Mouse (Mus musculus): ENCODE data around the gene Eps8. TPM values are rescaled to one million over a fixed set of nuclear protein-coding genes. Genes with fewer than 3 reads are reported as not detected.
A peak's percentile ranks its signal among the peaks of the same experiment; 100 is the strongest.

Eps8 gene
- polyA plus RNA-seq, 1 experiment from 2014 or later: 5.5 TPM

DNA sequence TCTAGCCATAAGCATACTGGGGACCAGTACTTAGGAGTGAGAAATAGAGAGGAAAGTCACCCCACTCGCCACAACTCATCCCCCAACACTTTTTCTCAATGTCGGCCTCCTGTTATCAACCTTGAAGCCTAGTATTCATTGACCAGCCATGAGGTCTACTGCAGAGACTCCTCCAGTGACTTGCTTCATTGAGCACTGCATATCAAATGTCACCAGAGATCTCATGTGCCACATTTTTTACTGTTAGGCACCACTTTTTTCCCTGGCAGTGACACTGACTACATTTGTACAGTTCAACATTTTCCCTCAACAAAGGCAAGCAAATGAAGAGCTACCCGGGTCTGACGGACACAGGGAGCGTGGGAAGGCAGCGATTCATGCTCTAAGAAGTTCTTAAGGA is 108.6 kb downstream of the Eps8 start:
- 79% methylated on average over 6 of the region's 6 CpGs for WGBS
- H3K27ac ChIP-seq (replicated peaks): no peak overlapping the region

DNA sequence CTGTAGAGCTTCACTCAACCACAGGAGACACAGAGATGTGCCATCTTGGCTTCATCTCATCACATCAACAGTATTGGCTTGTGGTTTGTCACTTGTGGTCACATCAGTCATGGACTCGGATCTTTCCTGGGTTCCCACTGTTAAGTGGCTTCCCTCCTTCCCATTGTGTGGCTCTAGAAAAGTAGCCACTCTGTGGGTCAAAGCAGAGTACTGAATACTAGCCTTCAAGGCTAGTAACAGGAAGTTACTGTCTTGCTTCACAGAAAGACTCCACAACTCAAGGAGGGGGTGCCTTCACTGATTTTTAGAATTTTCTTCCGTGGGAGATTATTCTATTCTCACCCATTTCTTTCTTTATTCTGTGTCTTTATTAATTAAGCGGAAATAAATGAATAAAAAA is 109.3 kb downstream of the Eps8 start:
- H3K4me3 ChIP-seq: no peak overlapping the region
- no peak for DNase-seq (ENCODE audit: low spot score)
- peaks cover 34% of the 10 kb centered on the region for H3K4me1 ChIP-seq
- WGBS: 88% methylated on average over 3 of the region's 3 CpGs
- peaks cover 8% of the 10 kb centered on the region; the same call in 1 of the 2 replicates for H3K9me3 ChIP-seq (replicated peaks)
- peaks cover 7% of the 10 kb centered on the region; the same call in 1 of the 2 replicates for H3K27me3 ChIP-seq (ENCODE audit: low read depth, poor library complexity, severe bottlenecking)
- H3K36me3 ChIP-seq: no peaks in the 10 kb centered on the region
- H3K27ac ChIP-seq (replicated peaks): no peak overlapping the region

More for the DNA sequence above, 108.6 kb downstream of the Eps8 start:
- no peaks in the 10 kb centered on the region for H3K36me3 ChIP-seq
- peaks cover 27% of the 10 kb centered on the region for H3K4me1 ChIP-seq
- no peak for DNase-seq (ENCODE audit: low spot score)
- H3K4me3 ChIP-seq: no peak overlapping the region
- peaks cover 7% of the 10 kb centered on the region; the same call in 1 of the 2 replicates for H3K27me3 ChIP-seq (ENCODE audit: low read depth, poor library complexity, severe bottlenecking)
- H3K9me3 ChIP-seq (replicated peaks): peaks cover 8% of the 10 kb centered on the region; the same call in 1 of the 2 replicates

GRCm38 (mm10) chr6:137542231-137543152 is 112.2 kb downstream of the Eps8 start:
- H3K4me3 ChIP-seq: peak overlapping the region; percentile 18; the same call in 1 of the 2 replicates
- H3K27ac ChIP-seq (replicated peaks): peak overlapping the region; percentile 71
- H3K36me3 ChIP-seq: no peaks in the 10 kb centered on the region
- 6% methylated on average over 10 of the region's 10 CpGs for WGBS
- H3K4me1 ChIP-seq: peaks cover 36% of the 10 kb centered on the region
- DNase-seq (ENCODE audit: low spot score): peak; percentile 50
- H3K9me3 ChIP-seq (replicated peaks): peaks cover 8% of the 10 kb centered on the region; the same call in 1 of the 2 replicates
- H3K27me3 ChIP-seq (ENCODE audit: low read depth, poor library complexity, severe bottlenecking): peaks cover 7% of the 10 kb centered on the region; the same call in 1 of the 2 replicates

GRCm38 (mm10) chr6:137541216-137542176 is 113.2 kb downstream of the Eps8 start:
- WGBS: 47% methylated on average over 17 of the region's 17 CpGs
- H3K4me3 ChIP-seq: 0 out of 2 replicates have a peak overlapping the region, but pooled peaks have one; percentile 18
- peaks cover 36% of the 10 kb centered on the region for H3K4me1 ChIP-seq
- H3K36me3 ChIP-seq: no peaks in the 10 kb centered on the region
- no peak for DNase-seq (ENCODE audit: low spot score)
- H3K9me3 ChIP-seq (replicated peaks): peaks cover 8% of the 10 kb centered on the region; the same call in 1 of the 2 replicates
- H3K27ac ChIP-seq (replicated peaks): peak overlapping the region; percentile 71
- H3K27me3 ChIP-seq (ENCODE audit: low read depth, poor library complexity, severe bottlenecking): peaks cover 7% of the 10 kb centered on the region; the same call in 1 of the 2 replicates

DNA sequence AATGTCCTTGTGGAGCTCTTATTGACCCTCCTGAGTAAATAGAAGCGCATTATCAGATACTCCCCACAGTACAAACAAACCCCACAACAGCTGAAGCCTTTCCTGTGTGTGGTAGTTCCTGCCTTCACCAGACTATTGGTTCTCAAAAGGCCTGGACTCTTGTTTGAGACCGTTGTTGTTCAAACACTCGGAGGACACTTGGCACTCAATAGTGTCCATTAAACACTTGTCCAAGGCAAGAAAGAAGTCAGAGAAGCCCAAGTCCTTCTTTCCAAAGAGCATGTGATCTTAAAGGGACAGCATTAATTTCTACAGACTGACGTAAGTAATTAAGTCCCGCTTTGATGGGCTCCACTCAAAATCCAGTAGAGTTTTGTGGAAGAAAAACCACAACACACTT is 113.9 kb downstream of the Eps8 start:
- no peak for DNase-seq (ENCODE audit: low spot score)
- Histone ChIP-seq H3K27ac (replicated peaks) (peak overlapping the region; percentile 71; the same call in 1 of the 2 replicates), H3K9me3 (replicated peaks) (peaks cover 8% of the 10 kb centered on the region; the same call in 1 of the 2 replicates), H3K4me1 (peaks cover 36% of the 10 kb centered on the region), H3K27me3 (ENCODE audit: low read depth, poor library complexity, severe bottlenecking) (peaks cover 7% of the 10 kb centered on the region; the same call in 1 of the 2 replicates), H3K4me3 (no peak overlapping the region), H3K36me3 (peaks cover 2% of the 10 kb centered on the region; the same call in 1 of the 2 replicates)
- WGBS: 69% methylated on average over 5 of the region's 5 CpGs

DNA sequence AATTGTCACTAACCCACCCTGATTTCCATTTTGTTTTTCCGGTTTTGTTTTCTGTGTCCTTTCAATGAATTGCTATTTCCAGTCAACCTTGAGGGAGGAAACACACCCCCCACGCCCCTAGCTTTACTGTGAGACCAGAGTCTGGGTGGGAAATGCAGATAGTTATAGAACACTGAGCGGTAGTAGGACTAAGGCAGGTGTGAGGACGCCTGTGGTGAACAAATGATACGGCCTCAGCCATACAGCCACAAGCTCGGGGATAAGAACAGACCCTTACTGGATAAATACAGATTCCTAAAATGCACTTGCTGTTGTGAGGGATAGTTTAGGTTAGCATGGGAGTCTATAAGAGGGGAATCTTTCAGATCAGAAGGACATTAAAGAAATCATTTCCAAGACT is 114.3 kb downstream of the Eps8 start:
- no peak overlapping the region for H3K27ac ChIP-seq (replicated peaks)
- H3K4me3 ChIP-seq: no peak overlapping the region
- 84% methylated on average over 6 of the region's 6 CpGs for WGBS
- peaks cover 7% of the 10 kb centered on the region; the same call in 1 of the 2 replicates for H3K27me3 ChIP-seq (ENCODE audit: low read depth, poor library complexity, severe bottlenecking)
- peaks cover 4% of the 10 kb centered on the region; the same call in 1 of the 2 replicates for H3K36me3 ChIP-seq
- DNase-seq (ENCODE audit: low spot score): no peak
- H3K4me1 ChIP-seq: peaks cover 36% of the 10 kb centered on the region
- H3K9me3 ChIP-seq (replicated peaks): peaks cover 8% of the 10 kb centered on the region; the same call in 1 of the 2 replicates

DNA sequence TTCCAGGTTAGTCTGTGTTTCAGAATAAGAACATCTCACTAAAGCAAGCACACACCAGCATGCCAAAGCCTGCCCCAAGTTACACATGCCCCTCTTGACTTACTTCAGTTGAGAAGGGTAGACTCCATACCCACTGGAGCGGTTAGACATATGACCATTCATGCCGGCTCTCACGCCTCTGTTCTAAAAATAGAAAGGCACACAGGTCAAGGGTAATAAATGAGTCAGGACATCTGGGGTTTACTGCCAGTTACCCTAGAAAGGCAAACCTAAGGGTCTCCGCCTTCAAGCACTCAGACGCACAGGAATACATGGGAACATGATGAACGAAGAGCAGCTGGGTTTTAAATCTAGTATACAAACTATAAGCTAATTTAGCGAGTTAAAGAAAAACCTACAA is 115.5 kb downstream of the Eps8 start:
- Histone ChIP-seq H3K36me3 (peaks cover 4% of the 10 kb centered on the region; the same call in 1 of the 2 replicates), H3K4me1 (peaks cover 36% of the 10 kb centered on the region), H3K27me3 (ENCODE audit: low read depth, poor library complexity, severe bottlenecking) (peaks cover 7% of the 10 kb centered on the region; the same call in 1 of the 2 replicates), H3K4me3 (no peak overlapping the region), H3K9me3 (replicated peaks) (no peaks in the 10 kb centered on the region; the same call in 1 of the 2 replicates), H3K27ac (replicated peaks) (no peak overlapping the region)
- no peak for DNase-seq (ENCODE audit: low spot score)
- 91% methylated on average over 7 of the region's 7 CpGs for WGBS

- H3K27me3 ChIP-seq (ENCODE audit: low read depth, poor library complexity, severe bottlenecking): no peaks in the 10 kb centered on the region
- no peak overlapping the region for H3K4me3 ChIP-seq
- no peak for DNase-seq (ENCODE audit: low spot score)
- H3K27ac ChIP-seq (replicated peaks): no peak overlapping the region
- H3K36me3 ChIP-seq: peaks cover 4% of the 10 kb centered on the region; the same call in 1 of the 2 replicates
- H3K4me1 ChIP-seq: no peaks in the 10 kb centered on the region
- H3K9me3 ChIP-seq (replicated peaks): no peaks in the 10 kb centered on the region; the same call in 1 of the 2 replicates
- WGBS: 89% methylated on average over 8 of the region's 8 CpGs
These were observed 121.9 kb downstream of the Eps8 start for GRCm38 (mm10) chr6:137532758-137533157.

GRCm38 (mm10) chr6:137525769-137526168 is 128.9 kb downstream of the Eps8 start:
- WGBS: 12% methylated on average over 3 of the region's 3 CpGs
- H3K27me3 ChIP-seq (ENCODE audit: low read depth, poor library complexity, severe bottlenecking): no peaks in the 10 kb centered on the region
- no peak overlapping the region for H3K4me3 ChIP-seq
- H3K27ac ChIP-seq (replicated peaks): no peak overlapping the region
- no peaks in the 10 kb centered on the region for H3K36me3 ChIP-seq
- peak; percentile 48 for DNase-seq (ENCODE audit: low spot score)
- peaks cover 12% of the 10 kb centered on the region for H3K4me1 ChIP-seq
- no peaks in the 10 kb centered on the region for H3K9me3 ChIP-seq (replicated peaks)

DNA sequence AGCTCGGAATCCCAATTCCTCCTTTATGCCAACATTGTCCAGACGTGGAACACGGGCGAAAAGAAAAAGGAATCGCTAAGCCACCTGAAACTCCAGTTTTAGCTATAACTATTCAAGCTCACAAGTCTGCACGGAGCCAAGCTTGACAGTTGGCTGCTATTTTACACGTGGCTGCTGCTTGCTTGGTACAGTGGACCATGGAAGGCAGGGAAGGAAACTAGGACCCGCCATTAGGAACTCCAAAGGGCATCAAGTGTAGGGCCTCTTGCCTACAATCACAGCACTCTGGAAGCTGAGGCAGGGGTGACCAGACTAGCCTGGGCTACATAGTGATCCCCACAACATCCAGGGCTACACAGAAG is 134.4 kb downstream of the Eps8 start:
- DNase-seq (ENCODE audit: low spot score): no peak
- no peaks in the 10 kb centered on the region for H3K9me3 ChIP-seq (replicated peaks)
- H3K4me1 ChIP-seq: peaks cover 5% of the 10 kb centered on the region; the same call in 1 of the 2 replicates
- no peak overlapping the region for H3K27ac ChIP-seq (replicated peaks)
- no peaks in the 10 kb centered on the region for H3K36me3 ChIP-seq
- WGBS: 87% methylated on average over 8 of the region's 8 CpGs
- H3K27me3 ChIP-seq (ENCODE audit: low read depth, poor library complexity, severe bottlenecking): no peaks in the 10 kb centered on the region
- no peak overlapping the region for H3K4me3 ChIP-seq

DNA sequence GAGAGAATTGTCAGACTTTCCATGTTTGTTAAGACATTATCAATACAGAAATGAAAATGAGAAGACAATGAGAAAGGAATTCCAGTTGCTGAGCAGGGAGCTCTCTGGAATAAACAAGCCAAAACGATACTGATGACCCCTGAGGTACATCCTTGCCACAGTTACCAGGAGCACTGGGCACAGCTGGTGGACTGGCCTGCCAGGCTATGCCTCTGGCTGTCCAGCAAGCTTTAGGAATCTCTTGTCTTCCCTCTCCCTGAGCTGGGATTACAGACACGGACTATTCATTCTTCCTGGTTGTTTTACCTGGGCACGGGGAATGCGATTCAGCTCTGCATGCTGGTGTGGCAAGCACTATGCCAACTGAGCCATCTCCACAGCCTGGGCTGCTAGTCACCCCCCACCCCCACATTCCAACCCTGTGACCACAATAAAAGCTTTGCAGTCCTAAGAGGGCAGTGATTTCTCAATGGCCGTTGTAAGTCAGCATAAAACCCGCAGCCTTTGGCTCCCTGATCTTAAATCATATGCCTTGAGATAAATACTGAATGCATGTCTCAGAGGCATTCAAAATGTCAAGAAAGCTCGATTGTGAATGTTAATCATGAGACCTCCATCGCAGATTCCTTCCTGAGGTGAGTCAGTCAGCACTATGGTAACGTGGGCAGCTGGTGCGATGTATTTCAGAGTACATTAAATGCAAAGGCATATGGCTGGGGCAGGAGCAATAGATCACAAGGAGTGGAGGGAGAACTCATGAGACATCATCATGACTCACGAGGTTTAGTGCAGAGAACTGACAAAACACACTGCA is 134.9 kb downstream of the Eps8 start:
- Histone ChIP-seq H3K27me3 (ENCODE audit: low read depth, poor library complexity, severe bottlenecking) (no peaks in the 10 kb centered on the region), H3K36me3 (no peaks in the 10 kb centered on the region), H3K9me3 (replicated peaks) (no peaks in the 10 kb centered on the region), H3K27ac (replicated peaks) (no peak overlapping the region), H3K4me3 (no peak overlapping the region), H3K4me1 (peaks cover 5% of the 10 kb centered on the region; the same call in 1 of the 2 replicates)
- no peak for DNase-seq (ENCODE audit: low spot score)
- 84% methylated on average over 11 of the region's 11 CpGs for WGBS
